Mouse (Mus musculus) midbrain, postnatal 0 days (tissue): ENCODE results near the gene Gchfr. TPM values are rescaled to one million over a fixed set of nuclear protein-coding genes. Genes with fewer than 3 reads are reported as not detected.

ENCODE experiments used
- ATAC-seq: fragments of 200-750 bp; cut with Nextera tagmentation; 2 replicates; pipeline ENCODE4 v1.8.0; 2017; ENCODE audit warnings: moderate number of reproducible peaks, mild to moderate bottlenecking, moderate TSS enrichment, moderate library complexity; ENCODE audit not compliant: low FRiP score
- DNase-seq: peaks from one replicate; pipeline ENCODE4 v3.0.0-alpha.2; 2015; ENCODE audit warnings: low spot score
- H3K27ac ChIP-seq: fragments of 300-500 bp; sonication (generic); 2 replicates; pipeline ENCODE4 v1.5.1; 2014; ENCODE audit warnings: low read depth, mild to moderate bottlenecking, low read length, mixed read lengths
- H3K27me3 ChIP-seq: fragments of 300-500 bp; sonication (generic); 2 replicates; pipeline ENCODE4 v1.6.1; 2014; ENCODE audit warnings: low read length, control low read depth, mixed read lengths; ENCODE audit not compliant: insufficient read depth
- H3K36me3 ChIP-seq: fragments of 300-500 bp; sonication (generic); 2 replicates; pipeline ENCODE4 v1.6.1; 2014; ENCODE audit warnings: low read length, control low read depth, mixed read lengths; ENCODE audit not compliant: insufficient read depth
- H3K4me1 ChIP-seq: fragments of 300-500 bp; sonication (generic); 2 replicates; pipeline ENCODE4 v1.6.1; 2014; ENCODE audit warnings: mild to moderate bottlenecking, control low read depth, antibody characterized with exemption, low read length, mixed read lengths; ENCODE audit not compliant: insufficient read depth
- H3K4me2 ChIP-seq: fragments of 300-500 bp; sonication (generic); 2 replicates; pipeline ENCODE4 v1.6.1; 2014; ENCODE audit warnings: low read depth, mild to moderate bottlenecking, low read length, mixed read lengths; ENCODE audit not compliant: poor library complexity, severe bottlenecking
- H3K4me3 ChIP-seq: fragments of 300-500 bp; sonication (generic); 2 replicates; pipeline ENCODE4 v1.5.1; 2014; ENCODE audit warnings: low read depth, mild to moderate bottlenecking, low read length, moderate library complexity
- H3K9ac ChIP-seq: fragments of 300-500 bp; sonication (generic); replicated peaks from 2 replicates; pipeline ENCODE4 v1.6.1; 2014; ENCODE audit warnings: mild to moderate bottlenecking, low read length, moderate library complexity, mixed read lengths; ENCODE audit not compliant: poor library complexity, severe bottlenecking
- H3K9me3 ChIP-seq: fragments of 300-500 bp; sonication (generic); 2 replicates; pipeline ENCODE4 v1.6.1; 2016; ENCODE audit warnings: low read length, control low read depth
- CTCF ChIP-seq: IDR thresholded peaks from 2 replicates; pipeline ENCODE4 v1.5.1; 2016; ENCODE audit warnings: antibody characterized with exemption, mild to moderate bottlenecking
- WGBS: fragments of 180-500 bp; shearing (Covaris S2); extraction: QIAGEN DNeasy Blood & Tissue Kit; methylation state at CpG from one replicate; pipeline ENCODE4 v1.1.7; 2014; 5-methylcytosine and 5-hydroxymethylcytosine counted together
- polyA plus RNA-seq: library from polyadenylated mRNA; unstranded; fragments of >200 nt; fragmentation: Nextera tagmentation; extraction: Ambion mirVana; gene quantifications from 2 replicates; pipeline ENCODE4 v1.2.1, GENCODE M21; 2015
- total RNA-seq: library from RNA; depleted of rRNA; stranded (reverse); fragments of >200 nt; gene quantifications from 2 replicates; pipeline ENCODE4 v1.2.3, GENCODE M21; 2014

The Gchfr gene
- total and polyA plus RNA-seq, 2 experiments from 2014 or later: 9.9 to 15.9 TPM

- peaks cover 65% of the 10 kb centered on the region for H3K36me3 ChIP-seq
- no peak overlapping the region for H3K4me2 ChIP-seq
- H3K4me1 ChIP-seq: no peaks in the 10 kb centered on the region
- 96% methylated on average over 8 of the region's 8 CpGs for WGBS
- H3K9ac ChIP-seq: no peak overlapping the region
- no peak overlapping the region for H3K4me3 ChIP-seq
- TF ChIP-seq CTCF: no peak
- DNase-seq: no peak
- ATAC-seq: no peak
- no peaks in the 10 kb centered on the region for H3K9me3 ChIP-seq
- H3K27me3 ChIP-seq: no peaks in the 10 kb centered on the region
- no peak overlapping the region for H3K27ac ChIP-seq
These were observed 19.8 kb upstream of the Gchfr start for GRCm38 (mm10) chr2:119147775-119148174.

- no peak for DNase-seq
- Histone ChIP-seq H3K4me3 (no peak overlapping the region), H3K4me1 (peaks cover 8% of the 10 kb centered on the region; the same call in 1 of the 2 replicates), H3K27me3 (no peaks in the 10 kb centered on the region), H3K36me3 (peaks cover 54% of the 10 kb centered on the region), H3K27ac (no peak overlapping the region), H3K9ac (no peak overlapping the region), H3K4me2 (no peak overlapping the region), H3K9me3 (no peaks in the 10 kb centered on the region)
- no peak for ATAC-seq
- TF ChIP-seq CTCF: no peak
- WGBS: 86% methylated on average over 6 of the region's 6 CpGs
These were observed 15.3 kb upstream of the Gchfr start for GRCm38 (mm10) chr2:119152255-119152654.

GRCm38 (mm10) chr2:119154683-119155082 is 12.9 kb upstream of the Gchfr start:
- H3K4me3 ChIP-seq: no peak overlapping the region
- H3K4me2 ChIP-seq: no peak overlapping the region
- no peaks in the 10 kb centered on the region for H3K27me3 ChIP-seq
- H3K27ac ChIP-seq: no peak overlapping the region
- ATAC-seq (no peak), DNase-seq (no peak)
- 86% methylated on average over 2 of the region's 2 CpGs for WGBS
- no peak for TF ChIP-seq CTCF
- no peaks in the 10 kb centered on the region for H3K9me3 ChIP-seq
- no peak overlapping the region for H3K9ac ChIP-seq
- H3K4me1 ChIP-seq: peaks cover 11% of the 10 kb centered on the region; the same call in 1 of the 2 replicates
- peaks cover 40% of the 10 kb centered on the region for H3K36me3 ChIP-seq

GRCm38 (mm10) chr2:119155388-119155787 is 12.2 kb upstream of the Gchfr start:
- DNase-seq (no peak), ATAC-seq (no peak)
- Histone ChIP-seq H3K9me3 (no peaks in the 10 kb centered on the region), H3K9ac (no peak overlapping the region), H3K4me2 (peak overlapping the region; percentile 96; the same call in 1 of the 2 replicates), H3K27ac (no peak overlapping the region), H3K4me1 (peaks cover 11% of the 10 kb centered on the region; the same call in 1 of the 2 replicates), H3K27me3 (no peaks in the 10 kb centered on the region), H3K36me3 (peaks cover 38% of the 10 kb centered on the region), H3K4me3 (peak overlapping the region; percentile 88; the same call in 1 of the 2 replicates)
- WGBS: 84% methylated on average over 9 of the region's 9 CpGs
- TF ChIP-seq CTCF: no peak

GRCm38 (mm10) chr2:119156081-119156680 is 11.4 kb upstream of the Gchfr start:
- peak overlapping the region; percentile 83 for H3K27ac ChIP-seq
- peaks cover 31% of the 10 kb centered on the region for H3K36me3 ChIP-seq
- H3K27me3 ChIP-seq: no peaks in the 10 kb centered on the region; the same call in 1 of the 2 replicates
- H3K4me3 ChIP-seq: peak overlapping the region; percentile 88
- peak overlapping the region; percentile 96 for H3K4me2 ChIP-seq
- H3K4me1 ChIP-seq: peaks cover 11% of the 10 kb centered on the region; the same call in 1 of the 2 replicates
- peak overlapping the region; percentile 83 for H3K9ac ChIP-seq
- H3K9me3 ChIP-seq: no peaks in the 10 kb centered on the region
- WGBS: 7% methylated on average over 33 of the region's 34 CpGs
- ATAC-seq: no peak
- TF ChIP-seq CTCF: no peak
- peak; percentile 7 for DNase-seq
